Mouse (Mus musculus) CD8-positive naive resting alpha-beta T cell, adult 2 months (primary cell): ENCODE measurements around the gene Sh2d2a.
A peak's percentile ranks its signal among the peaks of the same experiment; 100 is the strongest.
"Not testable (repeated sequence)": the region's sequence is repeated elsewhere in the genome, so short reads cannot be mapped to it uniquely, and the experiment has no call there.

ENCODE experiments used
- DNase-seq, 2 experiments: peaks; one replicate each; pipeline ENCODE4 v3.0.0; 2022; ENCODE audit warnings: low read depth in 2 of 2, low spot score in 2 of 2

Gene Sh2d2a

GRCm38 (mm10) chr3:87846650-87847110, at the start of gene Sh2d2a:
TSS of gene Sh2d2a (plus strand) at chr3:87846755.
- DNase-seq: peak; percentile 77 to 80

GRCm38 (mm10) chr3:87801681-87802080, 44.9 kb upstream of the Sh2d2a start:
- DNase-seq: no peak

- DNase-seq: no peak
Observed at GRCm38 (mm10) chr3:87804038-87804677, 42.4 kb upstream of the Sh2d2a start.

GRCm38 (mm10) chr3:87809322-87809962, 37.1 kb upstream of the Sh2d2a start:
- no peak for DNase-seq

GRCm38 (mm10) chr3:87811297-87811696, 35.3 kb upstream of the Sh2d2a start:
- DNase-seq: no peak

GRCm38 (mm10) chr3:87812413-87812812, 34.1 kb upstream of the Sh2d2a start:
- no peak for DNase-seq

GRCm38 (mm10) chr3:87812873-87813272, 33.7 kb upstream of the Sh2d2a start:
- no peak for DNase-seq

- DNase-seq: no peak
Observed at GRCm38 (mm10) chr3:87816166-87816565, 30.4 kb upstream of the Sh2d2a start.

GRCm38 (mm10) chr3:87816646-87817093, 29.9 kb upstream of the Sh2d2a start:
- peak; percentile 66 to 77 for DNase-seq

- no peak for DNase-seq
Observed at GRCm38 (mm10) chr3:87818226-87818625, 28.3 kb upstream of the Sh2d2a start.

GRCm38 (mm10) chr3:87824206-87824605, 22.3 kb upstream of the Sh2d2a start, which contains the start of gene Pear1:
TSS of gene Pear1 (minus strand) at chr3:87824306.
- DNase-seq: not testable (repeated sequence)

GRCm38 (mm10) chr3:87828435-87828834, 18.1 kb upstream of the Sh2d2a start:
- DNase-seq: no peak

GRCm38 (mm10) chr3:87829025-87829424, 17.5 kb upstream of the Sh2d2a start:
- no peak for DNase-seq

- DNase-seq: no peak
Observed at GRCm38 (mm10) chr3:87832109-87832859, 14.3 kb upstream of the Sh2d2a start.

- DNase-seq: no peak
Observed at GRCm38 (mm10) chr3:87833482-87833881, 13.1 kb upstream of the Sh2d2a start.

- DNase-seq: peak; percentile 79 to 81
Observed at GRCm38 (mm10) chr3:87838622-87839021, 7.9 kb upstream of the Sh2d2a start.

- DNase-seq: no peak
Observed at GRCm38 (mm10) chr3:87840858-87841257, 5.7 kb upstream of the Sh2d2a start.

- DNase-seq: no peak
Observed at GRCm38 (mm10) chr3:87844981-87845380, 1.6 kb upstream of the Sh2d2a start.

- peak in 1 of 2 experiments; percentile 23 for DNase-seq
Observed at GRCm38 (mm10) chr3:87846186-87846585, 369 bp upstream of the Sh2d2a start.

- DNase-seq: peak; percentile 48 to 60
Observed at GRCm38 (mm10) chr3:87847680-87848079, 1.1 kb downstream of the Sh2d2a start.

GRCm38 (mm10) chr3:87849117-87849516, 2.6 kb downstream of the Sh2d2a start:
- no peak for DNase-seq
